Mouse (Mus musculus): Measurements from ENCODE around the gene Kcnj14. TPM values are rescaled to one million over a fixed set of nuclear protein-coding genes. Genes with fewer than 3 reads are reported as not detected.

Gene Kcnj14
- total and polyA plus RNA-seq, 2 experiments from 2014 or later, result 0.29 TPM; not detected in 1

- peaks cover 7% of the 10 kb centered on the region for H3K4me1 ChIP-seq (ENCODE audit: control insufficient read depth, insufficient read depth)
- no peaks in the 10 kb centered on the region for H3K9me3 ChIP-seq (replicated peaks; ENCODE audit: control insufficient read depth, low read length)
- H3K4me3 ChIP-seq (ENCODE audit: low read depth, low read length), result no peak overlapping the region
- H3K27ac ChIP-seq (ENCODE audit: low read depth), result no peak overlapping the region
- no peak overlapping the region for H3K4me2 ChIP-seq (ENCODE audit: low read depth, low read length)
- peaks cover 79% of the 10 kb centered on the region for H3K27me3 ChIP-seq (ENCODE audit: control insufficient read depth, insufficient read depth, low read length)
- H3K9ac ChIP-seq (replicated peaks; ENCODE audit: low read depth, low read length), result no peak overlapping the region
- no peaks in the 10 kb centered on the region for H3K36me3 ChIP-seq (replicated peaks; ENCODE audit: control insufficient read depth, insufficient read depth, low read length)
- TF ChIP-seq CTCF (IDR thresholded peaks at IDR 0.05; ENCODE audit: low read depth) (no peak), EP300 (IDR thresholded peaks at IDR 0.05; ENCODE audit: low read depth) (no peak)
- 37% methylated on average over 6 of the region's 6 CpGs for WGBS
- no peak for DNase-seq (ENCODE audit: low spot score)
- ATAC-seq (ENCODE audit: insufficient read depth, low read depth), result no peak
Measured at GRCm38 (mm10) chr7:45796950-45797349, 27.6 kb downstream of the Kcnj14 start.

GRCm38 (mm10) chr7:45794971-45795370 is 29.6 kb downstream of the Kcnj14 start:
- peaks cover 67% of the 10 kb centered on the region for H3K27me3 ChIP-seq (ENCODE audit: control insufficient read depth, insufficient read depth, low read length)
- 83% methylated on average over 16 of the region's 29 CpGs for WGBS

GRCm38 (mm10) chr7:45793969-45794585 is 30.5 kb downstream of the Kcnj14 start:
- TF ChIP-seq CTCF (IDR thresholded peaks at IDR 0.05; ENCODE audit: low read depth) (no peak), EP300 (IDR thresholded peaks at IDR 0.05; ENCODE audit: low read depth) (no peak)
- Histone ChIP-seq H3K9me3 (replicated peaks; ENCODE audit: control insufficient read depth, low read length) (no peaks in the 10 kb centered on the region), H3K9ac (replicated peaks; ENCODE audit: low read depth, low read length) (no peak overlapping the region), H3K27me3 (ENCODE audit: control insufficient read depth, insufficient read depth, low read length) (peaks cover 64% of the 10 kb centered on the region), H3K27ac (ENCODE audit: low read depth) (no peak overlapping the region), H3K36me3 (replicated peaks; ENCODE audit: control insufficient read depth, insufficient read depth, low read length) (no peaks in the 10 kb centered on the region), H3K4me1 (ENCODE audit: control insufficient read depth, insufficient read depth) (no peaks in the 10 kb centered on the region), H3K4me2 (ENCODE audit: low read depth, low read length) (no peak overlapping the region), H3K4me3 (ENCODE audit: low read depth, low read length) (no peak overlapping the region)
- WGBS, result 78% methylated on average over 39 of the region's 44 CpGs
- DNase-seq (ENCODE audit: low spot score), result no peak
- ATAC-seq (ENCODE audit: insufficient read depth, low read depth), result no peak

More at GRCm38 (mm10) chr7:45794971-45795370, 29.6 kb downstream of the Kcnj14 start:
- Histone ChIP-seq H3K9me3 (replicated peaks; ENCODE audit: control insufficient read depth, low read length) (no peaks in the 10 kb centered on the region), H3K4me2 (ENCODE audit: low read depth, low read length) (no peak overlapping the region), H3K9ac (replicated peaks; ENCODE audit: low read depth, low read length) (no peak overlapping the region), H3K4me3 (ENCODE audit: low read depth, low read length) (no peak overlapping the region), H3K36me3 (replicated peaks; ENCODE audit: control insufficient read depth, insufficient read depth, low read length) (no peaks in the 10 kb centered on the region), H3K27ac (ENCODE audit: low read depth) (no peak overlapping the region), H3K4me1 (ENCODE audit: control insufficient read depth, insufficient read depth) (no peaks in the 10 kb centered on the region)
- TF ChIP-seq EP300 (IDR thresholded peaks at IDR 0.05; ENCODE audit: low read depth) (no peak), CTCF (IDR thresholded peaks at IDR 0.05; ENCODE audit: low read depth) (no peak)
- ATAC-seq (ENCODE audit: insufficient read depth, low read depth) (no peak), DNase-seq (ENCODE audit: low spot score) (no peak)

- no peaks in the 10 kb centered on the region for H3K9me3 ChIP-seq (replicated peaks; ENCODE audit: control insufficient read depth, low read length)
- WGBS, result 62% methylated on average over 23 of the region's 24 CpGs
- H3K4me2 ChIP-seq (ENCODE audit: low read depth, low read length), result no peak overlapping the region
- no peak overlapping the region for H3K4me3 ChIP-seq (ENCODE audit: low read depth, low read length)
- no peak overlapping the region for H3K9ac ChIP-seq (replicated peaks; ENCODE audit: low read depth, low read length)
- H3K36me3 ChIP-seq (replicated peaks; ENCODE audit: control insufficient read depth, insufficient read depth, low read length), result no peaks in the 10 kb centered on the region
- ATAC-seq (ENCODE audit: insufficient read depth, low read depth) (no peak), DNase-seq (ENCODE audit: low spot score) (no peak)
- TF ChIP-seq EP300 (IDR thresholded peaks at IDR 0.05; ENCODE audit: low read depth) (no peak), CTCF (IDR thresholded peaks at IDR 0.05; ENCODE audit: low read depth) (no peak)
- no peak overlapping the region for H3K27ac ChIP-seq (ENCODE audit: low read depth)
- no peaks in the 10 kb centered on the region for H3K4me1 ChIP-seq (ENCODE audit: control insufficient read depth, insufficient read depth)
- peaks cover 59% of the 10 kb centered on the region for H3K27me3 ChIP-seq (ENCODE audit: control insufficient read depth, insufficient read depth, low read length)
Measured at GRCm38 (mm10) chr7:45793240-45793639, 31.3 kb downstream of the Kcnj14 start.

GRCm38 (mm10) chr7:45791756-45792490 is 32.7 kb downstream of the Kcnj14 start:
- Histone ChIP-seq H3K9ac (replicated peaks; ENCODE audit: low read depth, low read length) (no peak overlapping the region), H3K4me3 (ENCODE audit: low read depth, low read length) (no peak overlapping the region), H3K4me2 (ENCODE audit: low read depth, low read length) (no peak overlapping the region), H3K4me1 (ENCODE audit: control insufficient read depth, insufficient read depth) (no peaks in the 10 kb centered on the region), H3K27ac (ENCODE audit: low read depth) (no peak overlapping the region), H3K27me3 (ENCODE audit: control insufficient read depth, insufficient read depth, low read length) (peaks cover 59% of the 10 kb centered on the region), H3K36me3 (replicated peaks; ENCODE audit: control insufficient read depth, insufficient read depth, low read length) (no peaks in the 10 kb centered on the region), H3K9me3 (replicated peaks; ENCODE audit: control insufficient read depth, low read length) (no peaks in the 10 kb centered on the region)
- 67% methylated on average over 17 of the region's 17 CpGs for WGBS
- TF ChIP-seq CTCF (IDR thresholded peaks at IDR 0.05; ENCODE audit: low read depth) (no peak), EP300 (IDR thresholded peaks at IDR 0.05; ENCODE audit: low read depth) (no peak)
- ATAC-seq (ENCODE audit: insufficient read depth, low read depth), result no peak
- DNase-seq (ENCODE audit: low spot score), result no peak

All from heart, postnatal 0 days (tissue).